Mouse (Mus musculus): ENCODE data around the gene Phf2. TPM values are rescaled to one million over a fixed set of nuclear protein-coding genes. Genes with fewer than 3 reads are reported as not detected.

Gene Phf2
- polyA plus RNA-seq, 1 experiment from 2014 or later = 8.6 TPM

DNA sequence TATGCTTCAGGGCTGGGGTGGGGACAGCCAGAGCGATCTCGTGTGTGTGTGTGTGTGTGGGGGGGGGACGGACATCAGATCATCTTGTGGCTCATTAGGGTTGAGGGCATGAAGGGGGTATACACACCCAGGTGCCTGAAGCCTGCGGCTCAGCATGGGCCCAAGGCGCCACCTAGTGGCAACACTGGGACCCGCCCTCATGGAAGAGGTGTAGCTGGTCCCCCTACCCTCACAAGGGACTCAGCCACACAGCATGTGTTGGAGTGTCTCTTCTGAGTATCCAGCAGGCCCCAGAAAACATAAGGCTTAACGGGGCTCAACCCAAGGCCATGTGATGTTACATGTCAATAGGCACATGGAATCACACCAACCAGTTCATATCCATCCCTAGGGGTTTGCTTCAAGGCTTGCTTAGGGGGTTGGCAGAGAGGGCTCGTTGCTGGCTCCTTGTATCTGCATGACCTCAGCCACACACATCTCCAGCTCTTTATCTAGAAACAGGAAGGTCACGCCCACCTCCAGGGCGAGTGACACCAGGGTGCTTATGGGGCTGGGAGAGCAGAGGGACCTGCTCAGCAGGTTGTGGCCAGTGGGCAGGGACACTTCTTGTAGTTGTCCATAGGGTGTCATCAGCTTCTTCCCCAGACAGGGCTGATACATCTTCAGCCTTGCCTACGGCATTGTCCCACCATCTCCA is 69.9 kb downstream of the Phf2 start:
- H3K9me3 ChIP-seq (replicated peaks) = no peaks in the 10 kb centered on the region
- peak; percentile 39 for ATAC-seq (ENCODE audit: insufficient number of reproducible peaks, low FRiP score, low TSS enrichment, low read depth)
- WGBS = 30% methylated on average over 11 of the region's 11 CpGs
- peaks cover 43% of the 10 kb centered on the region for H3K36me3 ChIP-seq
- no peak overlapping the region for H3K4me2 ChIP-seq (replicated peaks)
- H3K4me3 ChIP-seq (replicated peaks) = no peak overlapping the region
- H3K4me1 ChIP-seq = no peaks in the 10 kb centered on the region
- H3K9ac ChIP-seq = no peak overlapping the region
- no peak overlapping the region for H3K27ac ChIP-seq (replicated peaks)
- H3K27me3 ChIP-seq = no peaks in the 10 kb centered on the region

DNA sequence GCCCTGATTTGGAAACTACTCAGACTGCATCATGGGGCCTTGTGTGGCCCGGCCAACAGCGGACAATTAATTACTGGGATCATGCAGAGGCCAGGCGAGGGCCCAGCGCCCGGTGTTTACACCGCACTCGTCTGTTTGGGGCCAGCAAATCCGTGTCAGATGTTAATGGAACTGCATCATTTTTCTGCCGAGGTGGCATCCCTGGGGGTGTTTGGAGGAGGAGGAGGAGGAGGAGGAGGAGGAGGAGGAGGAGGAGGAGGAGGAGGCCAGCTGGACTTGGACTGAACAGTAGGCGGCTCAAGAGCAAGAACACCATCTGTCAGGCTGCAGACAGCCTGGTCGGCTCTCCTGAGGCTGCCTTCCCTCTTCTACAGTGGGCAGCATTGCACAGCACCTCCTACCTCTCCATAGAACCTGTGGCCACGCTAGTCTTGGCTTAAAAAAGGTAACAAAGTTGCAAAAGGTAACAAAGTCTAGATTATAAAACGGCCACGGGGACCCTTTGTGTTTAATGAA is 72.6 kb downstream of the Phf2 start:
- no peak overlapping the region for H3K9ac ChIP-seq
- no peaks in the 10 kb centered on the region for H3K9me3 ChIP-seq (replicated peaks)
- H3K4me2 ChIP-seq (replicated peaks) = no peak overlapping the region
- H3K27ac ChIP-seq (replicated peaks) = no peak overlapping the region
- H3K27me3 ChIP-seq = no peaks in the 10 kb centered on the region
- 34% methylated on average over 11 of the region's 14 CpGs for WGBS
- H3K4me3 ChIP-seq (replicated peaks) = no peak overlapping the region
- H3K36me3 ChIP-seq = peaks cover 19% of the 10 kb centered on the region
- no peaks in the 10 kb centered on the region for H3K4me1 ChIP-seq
- no peak for ATAC-seq (ENCODE audit: insufficient number of reproducible peaks, low FRiP score, low TSS enrichment, low read depth)

DNA sequence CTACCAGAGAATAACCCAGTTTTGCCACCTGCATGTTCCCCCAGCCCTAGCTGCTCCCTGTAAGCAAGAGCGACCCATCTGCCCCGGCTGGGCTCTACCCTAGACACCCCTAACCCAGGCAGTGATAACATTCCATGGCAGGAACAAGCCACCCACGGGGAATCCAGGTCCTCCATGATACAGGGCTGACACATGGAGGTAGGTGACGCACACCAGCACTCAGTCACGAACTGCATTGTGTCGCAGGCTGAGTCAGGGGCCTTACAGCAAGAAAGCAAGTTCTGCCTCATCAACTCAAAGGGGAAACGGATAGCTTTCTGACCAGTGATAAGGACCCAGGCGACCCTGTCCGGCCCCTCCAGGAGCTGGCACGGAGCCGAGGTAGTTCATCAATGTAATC is 74.0 kb downstream of the Phf2 start:
- no peak overlapping the region for H3K27ac ChIP-seq (replicated peaks)
- H3K36me3 ChIP-seq = peaks cover 10% of the 10 kb centered on the region
- 64% methylated on average over 11 of the region's 11 CpGs for WGBS
- no peaks in the 10 kb centered on the region for H3K27me3 ChIP-seq
- ATAC-seq (ENCODE audit: insufficient number of reproducible peaks, low FRiP score, low TSS enrichment, low read depth) = no peak
- H3K9me3 ChIP-seq (replicated peaks) = no peaks in the 10 kb centered on the region
- no peak overlapping the region for H3K9ac ChIP-seq
- H3K4me1 ChIP-seq = no peaks in the 10 kb centered on the region
- no peak overlapping the region for H3K4me3 ChIP-seq (replicated peaks)
- H3K4me2 ChIP-seq (replicated peaks) = no peak overlapping the region

DNA sequence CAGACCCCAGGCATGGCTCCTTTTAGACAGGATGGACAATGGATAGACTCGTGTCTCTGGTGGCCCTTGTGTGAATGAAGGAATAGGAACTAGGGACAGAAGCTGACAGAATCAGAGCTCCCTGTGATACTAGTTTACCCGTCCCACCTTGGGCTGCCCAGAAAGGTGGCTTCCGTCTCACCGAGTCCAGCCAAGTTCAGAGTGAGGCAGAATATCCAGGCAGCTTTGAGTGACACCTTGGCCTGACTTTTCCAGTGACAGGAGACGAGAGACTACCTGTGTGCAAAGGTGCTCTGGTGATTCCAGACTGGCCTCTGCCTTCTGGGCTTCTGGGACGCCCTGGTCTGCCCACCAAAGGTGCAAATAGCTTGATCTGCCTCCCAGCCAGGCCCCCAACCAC is 75.2 kb downstream of the Phf2 start:
- Histone ChIP-seq H3K27ac (replicated peaks) (no peak overlapping the region), H3K27me3 (no peaks in the 10 kb centered on the region), H3K9ac (no peak overlapping the region), H3K4me3 (replicated peaks) (no peak overlapping the region), H3K4me1 (no peaks in the 10 kb centered on the region), H3K4me2 (replicated peaks) (no peak overlapping the region), H3K36me3 (no peaks in the 10 kb centered on the region), H3K9me3 (replicated peaks) (no peaks in the 10 kb centered on the region)
- ATAC-seq (ENCODE audit: insufficient number of reproducible peaks, low FRiP score, low TSS enrichment, low read depth) = no peak
- 78% methylated on average over 6 of the region's 6 CpGs for WGBS

DNA sequence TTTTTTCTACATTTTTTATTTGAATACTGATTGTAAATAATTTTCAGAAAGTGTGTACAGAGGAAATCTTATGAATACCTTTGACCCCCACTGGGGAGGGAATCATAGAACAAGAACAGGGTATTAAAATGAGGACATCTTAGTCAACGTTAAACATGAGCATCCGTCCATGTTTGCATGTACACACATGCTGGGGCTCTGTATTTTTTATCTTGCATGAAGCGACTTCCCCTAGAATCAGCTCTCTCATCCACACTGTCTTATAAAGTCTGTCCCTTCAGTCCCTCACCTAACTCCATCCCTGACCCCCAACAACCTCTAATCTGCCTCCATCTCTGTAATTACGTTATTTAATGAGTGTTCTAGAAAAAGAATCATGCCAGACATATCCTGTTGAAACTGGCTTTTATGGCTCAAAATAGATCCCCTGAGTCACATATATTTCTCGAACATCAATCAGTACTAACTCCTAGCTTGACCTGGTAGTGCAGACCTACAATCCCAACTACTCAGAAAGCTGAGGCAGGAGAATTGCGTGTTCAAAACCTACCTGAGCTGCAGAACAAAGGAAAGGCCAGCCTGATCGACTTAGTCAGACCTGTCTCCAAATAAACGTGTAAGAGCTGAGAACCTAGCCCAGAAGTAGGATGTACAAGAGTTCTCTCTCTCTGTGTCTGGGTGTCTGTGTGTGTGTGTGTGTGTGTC is 86.2 kb downstream of the Phf2 start:
- Histone ChIP-seq H3K36me3 (no peaks in the 10 kb centered on the region), H3K4me1 (peaks cover 22% of the 10 kb centered on the region), H3K27ac (replicated peaks) (no peak overlapping the region), H3K4me3 (replicated peaks) (no peak overlapping the region), H3K9ac (no peak overlapping the region), H3K27me3 (no peaks in the 10 kb centered on the region; the same call in 1 of the 2 replicates), H3K9me3 (replicated peaks) (no peaks in the 10 kb centered on the region), H3K4me2 (replicated peaks) (no peak overlapping the region)
- no peak for ATAC-seq (ENCODE audit: insufficient number of reproducible peaks, low FRiP score, low TSS enrichment, low read depth)
- 69% methylated on average over 8 of the region's 8 CpGs for WGBS

DNA sequence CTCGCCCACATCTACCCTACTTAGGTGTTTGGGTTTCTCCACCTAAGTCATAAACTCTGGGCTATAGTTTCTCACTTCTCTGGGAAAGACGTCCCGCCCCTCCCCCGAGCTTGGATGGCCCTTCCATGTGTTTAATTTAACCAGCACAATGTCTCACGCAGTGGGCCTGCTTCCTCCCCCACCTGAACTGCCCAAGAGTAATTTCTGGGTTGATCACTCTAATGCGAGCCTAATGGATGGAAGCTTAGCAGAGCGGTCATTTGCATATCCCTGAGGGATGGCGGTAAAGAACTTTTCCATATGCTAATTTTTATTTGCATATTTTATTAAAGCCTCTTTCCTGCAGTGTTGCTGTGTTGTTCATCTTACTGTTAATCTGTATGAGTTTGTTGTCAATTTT is 86.8 kb downstream of the Phf2 start:
- ATAC-seq (ENCODE audit: insufficient number of reproducible peaks, low FRiP score, low TSS enrichment, low read depth) = no peak
- no peaks in the 10 kb centered on the region; the same call in 1 of the 2 replicates for H3K27me3 ChIP-seq

DNA sequence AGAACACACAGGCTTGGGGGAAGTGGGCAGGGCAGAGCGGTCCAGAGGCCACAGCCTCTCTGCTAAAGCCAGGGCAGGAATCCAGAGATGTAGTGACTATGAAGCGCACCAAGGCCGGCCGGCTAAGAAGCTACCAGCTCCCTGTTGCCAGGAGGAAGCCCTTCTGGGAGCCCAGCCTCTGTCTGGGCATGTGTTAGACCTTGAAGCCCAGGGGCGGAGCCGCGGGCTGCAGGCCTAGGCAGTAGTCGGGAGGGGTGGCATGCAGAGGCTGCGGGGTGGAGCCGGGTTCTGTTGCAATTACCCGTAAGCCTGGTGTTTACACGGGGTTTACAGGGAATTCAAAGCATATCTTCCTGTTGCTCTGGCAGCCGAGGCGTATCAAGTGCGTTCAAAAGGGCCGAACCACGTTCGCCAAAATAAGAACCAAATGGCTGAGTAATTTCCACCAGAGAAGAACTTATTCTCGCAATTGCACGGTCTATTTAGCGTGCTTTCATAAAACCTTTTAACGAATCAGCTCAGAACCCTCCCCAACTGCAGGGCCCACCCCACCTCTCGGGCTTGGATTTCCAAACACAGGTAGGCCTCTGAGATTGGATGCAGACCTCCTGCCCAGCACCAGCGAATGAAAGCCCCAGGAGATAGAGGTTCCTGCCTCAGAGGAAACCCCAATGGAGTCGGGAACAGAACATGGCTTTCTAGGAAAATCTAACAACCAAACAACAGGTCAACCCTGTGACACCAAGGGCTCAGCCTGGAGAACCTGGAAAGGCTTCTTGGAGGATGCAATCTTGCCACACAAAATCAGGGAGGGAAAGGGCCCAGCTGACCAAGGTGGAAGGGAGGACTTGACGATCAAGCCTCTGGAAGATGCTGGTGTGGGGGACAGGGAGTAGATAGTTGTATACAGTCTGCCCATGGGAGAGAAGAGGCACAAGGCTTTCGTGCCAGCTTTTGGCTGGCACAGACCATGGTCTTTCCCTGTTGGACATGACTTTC is 87.9 kb downstream of the Phf2 start:
- 18% methylated on average over 27 of the region's 27 CpGs for WGBS
- ATAC-seq (ENCODE audit: insufficient number of reproducible peaks, low FRiP score, low TSS enrichment, low read depth) = peak; percentile 83
- H3K9ac ChIP-seq = no peak overlapping the region

More for the DNA sequence above, 86.8 kb downstream of the Phf2 start:
- Histone ChIP-seq H3K9me3 (replicated peaks) (no peaks in the 10 kb centered on the region), H3K4me2 (replicated peaks) (no peak overlapping the region), H3K27ac (replicated peaks) (no peak overlapping the region), H3K4me1 (peaks cover 24% of the 10 kb centered on the region), H3K4me3 (replicated peaks) (no peak overlapping the region), H3K9ac (no peak overlapping the region), H3K36me3 (no peaks in the 10 kb centered on the region)
- WGBS = 53% methylated on average over 8 of the region's 8 CpGs

DNA sequence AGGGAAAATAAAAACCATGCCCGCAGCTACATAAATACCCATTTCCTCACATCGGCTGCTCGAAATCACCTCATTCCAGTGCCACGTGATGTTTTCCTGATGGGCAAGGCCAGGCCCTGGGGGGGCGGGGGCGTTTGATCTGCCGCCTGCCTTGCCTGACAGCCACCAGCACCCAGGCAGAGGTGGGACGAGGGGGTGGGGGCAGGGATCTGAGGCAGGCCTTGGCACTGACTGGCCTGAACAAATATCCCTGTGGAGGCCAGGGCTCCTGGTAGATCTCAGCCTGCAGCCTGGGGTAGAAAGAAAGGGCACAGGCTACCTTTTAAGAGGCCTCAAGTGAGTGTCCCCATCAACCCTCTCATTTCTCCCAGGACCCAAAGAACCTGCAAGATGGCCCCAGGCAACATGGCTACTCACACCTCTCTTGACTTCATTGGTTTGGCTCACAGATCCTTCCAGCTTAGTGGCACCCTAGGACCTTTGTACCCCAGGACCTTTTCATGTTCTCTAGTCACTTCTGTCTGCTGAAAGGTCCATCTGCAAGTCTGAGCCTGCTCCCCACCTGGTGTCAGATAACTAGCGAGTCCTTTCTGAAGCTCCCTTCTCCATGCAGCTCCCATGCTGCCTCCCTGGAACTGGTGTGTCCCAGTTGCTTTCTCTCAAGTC is 90.4 kb downstream of the Phf2 start:
- peaks cover 24% of the 10 kb centered on the region for H3K4me1 ChIP-seq
- no peaks in the 10 kb centered on the region for H3K9me3 ChIP-seq (replicated peaks)
- H3K4me3 ChIP-seq (replicated peaks) = no peak overlapping the region
- H3K4me2 ChIP-seq (replicated peaks) = peak overlapping the region; percentile 26; the same call in 1 of the 2 replicates
- H3K9ac ChIP-seq = no peak overlapping the region
- H3K27me3 ChIP-seq = no peaks in the 10 kb centered on the region
- H3K27ac ChIP-seq (replicated peaks) = peak overlapping the region; percentile 78
- 20% methylated on average over 9 of the region's 9 CpGs for WGBS
- no peaks in the 10 kb centered on the region for H3K36me3 ChIP-seq
- no peak for ATAC-seq (ENCODE audit: insufficient number of reproducible peaks, low FRiP score, low TSS enrichment, low read depth)

More for the DNA sequence above, 87.9 kb downstream of the Phf2 start:
- Histone ChIP-seq H3K4me2 (replicated peaks) (peak overlapping the region; percentile 36; the same call in 1 of the 2 replicates), H3K4me1 (peaks cover 24% of the 10 kb centered on the region), H3K9me3 (replicated peaks) (no peaks in the 10 kb centered on the region), H3K4me3 (replicated peaks) (no peak overlapping the region), H3K27ac (replicated peaks) (peak overlapping the region; percentile 65), H3K27me3 (no peaks in the 10 kb centered on the region; the same call in 1 of the 2 replicates), H3K36me3 (no peaks in the 10 kb centered on the region)

DNA sequence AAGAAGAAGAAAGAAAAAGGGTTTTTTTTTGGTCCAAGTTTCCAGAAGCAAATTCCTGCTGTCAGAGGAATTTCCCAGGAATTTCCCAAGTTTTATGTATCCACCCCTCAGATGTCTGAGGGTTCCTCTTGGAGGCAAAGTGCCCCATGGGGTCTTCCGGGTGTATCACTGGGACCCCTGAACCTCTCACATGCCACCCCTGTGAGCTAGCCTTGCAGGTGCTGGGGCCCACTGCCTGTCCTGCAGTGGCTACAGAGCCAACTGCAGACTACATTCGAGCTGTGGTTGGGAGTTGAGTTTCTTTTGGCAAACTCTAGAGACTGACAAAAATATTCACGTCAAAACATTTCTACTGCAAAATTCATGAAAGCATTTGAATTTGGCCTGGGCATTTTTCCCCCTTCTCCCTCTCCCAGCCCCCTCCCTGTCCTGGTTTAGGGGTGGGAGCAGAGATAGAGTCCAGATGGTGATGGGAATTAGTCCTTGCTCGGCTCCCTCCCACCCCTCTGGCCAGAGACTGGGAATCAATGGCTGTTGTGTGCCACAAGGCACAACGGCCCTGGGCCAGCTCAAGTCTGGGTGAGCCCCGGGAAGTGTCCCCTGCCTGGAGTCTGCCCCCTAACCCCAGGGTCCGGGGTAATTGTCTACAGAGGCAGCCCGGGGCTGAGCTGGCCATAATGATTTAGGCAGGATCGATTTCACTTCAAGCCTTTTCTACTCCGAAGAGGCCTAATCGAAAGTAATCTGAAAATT is 91.2 kb downstream of the Phf2 start:
- H3K9me3 ChIP-seq (replicated peaks) = no peaks in the 10 kb centered on the region
- H3K4me2 ChIP-seq (replicated peaks) = peak overlapping the region; percentile 26
- WGBS = 13% methylated on average over 11 of the region's 11 CpGs
- H3K4me3 ChIP-seq (replicated peaks) = no peak overlapping the region
- H3K4me1 ChIP-seq = peaks cover 24% of the 10 kb centered on the region
- H3K9ac ChIP-seq = no peak overlapping the region
- peak overlapping the region; percentile 78 for H3K27ac ChIP-seq (replicated peaks)
- H3K27me3 ChIP-seq = no peaks in the 10 kb centered on the region
- peak; percentile 45; the same call in 1 of the 2 replicates for ATAC-seq (ENCODE audit: insufficient number of reproducible peaks, low FRiP score, low TSS enrichment, low read depth)
- H3K36me3 ChIP-seq = no peaks in the 10 kb centered on the region

DNA sequence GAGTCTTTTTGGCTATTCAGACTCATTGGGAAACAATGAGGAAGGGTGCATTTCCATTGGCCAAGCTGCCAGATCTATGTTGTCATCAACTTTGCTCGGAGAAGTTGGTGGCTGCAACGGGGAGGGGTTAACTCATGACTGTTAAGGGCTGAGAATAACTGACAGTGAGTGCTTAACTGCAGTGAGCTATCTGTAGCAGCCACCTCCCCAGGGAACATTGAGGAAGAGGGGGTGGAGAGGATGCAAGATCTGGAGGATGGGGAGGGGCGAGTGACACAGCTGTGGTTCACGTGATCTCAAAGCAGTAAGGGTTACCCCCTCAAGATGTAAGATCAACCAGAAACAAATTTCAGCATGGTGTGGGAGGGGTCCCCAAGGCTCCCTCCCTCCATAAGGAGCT is 92.8 kb downstream of the Phf2 start:
- H3K9ac ChIP-seq = no peak overlapping the region

More for the DNA sequence above, 92.8 kb downstream of the Phf2 start:
- no peak for ATAC-seq (ENCODE audit: insufficient number of reproducible peaks, low FRiP score, low TSS enrichment, low read depth)
- WGBS = 54% methylated on average over 4 of the region's 4 CpGs
- Histone ChIP-seq H3K27me3 (no peaks in the 10 kb centered on the region), H3K4me2 (replicated peaks) (no peak overlapping the region), H3K27ac (replicated peaks) (no peak overlapping the region), H3K9me3 (replicated peaks) (no peaks in the 10 kb centered on the region), H3K36me3 (no peaks in the 10 kb centered on the region), H3K4me1 (peaks cover 25% of the 10 kb centered on the region), H3K4me3 (replicated peaks) (no peak overlapping the region)
